Mouse (Mus musculus): ENCODE results near the gene Acsbg1. TPM values are rescaled to one million over a fixed set of nuclear protein-coding genes. Genes with fewer than 3 reads are reported as not detected.

Acsbg1 gene
- total RNA-seq, 1 experiment: 2.7 TPM

DNA sequence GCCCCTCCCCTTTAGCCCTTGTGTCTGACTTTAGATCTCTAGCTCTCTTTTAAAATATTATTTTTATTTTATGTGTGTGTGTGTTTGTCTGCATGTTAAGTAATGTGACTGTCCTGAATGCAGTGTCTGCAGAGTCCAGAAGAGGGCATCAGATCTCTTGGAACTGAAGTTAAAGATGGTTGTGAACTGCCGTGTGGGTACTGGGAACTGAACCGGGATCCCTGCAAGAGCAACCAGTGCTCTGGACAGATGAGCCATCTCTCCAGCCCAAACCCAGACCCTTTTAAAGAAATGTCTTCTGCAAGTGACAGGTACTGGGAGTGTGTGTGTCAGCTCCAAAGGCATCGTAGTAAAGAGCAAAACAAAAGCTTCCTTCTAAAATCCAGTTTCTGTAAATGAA lies 4.4 kb upstream of the Acsbg1 start:
- Histone ChIP-seq H3K27ac (ENCODE audit: insufficient read depth, low read depth, low read length, poor library complexity, severe bottlenecking) (no peak overlapping the region), H3K4me1 (ENCODE audit: control insufficient read depth in 2 of 2, insufficient read depth in 2 of 2, low read length in 2 of 2, poor library complexity in 1 of 2) (peaks cover 0 to 3% of the 10 kb centered on the region in 2 experiments; a peak in 2 of 4 replicates), H3K9me3 (ENCODE audit: control insufficient read depth, insufficient read depth, low read depth, low read length) (no peaks in the 10 kb centered on the region), H3K9ac (ENCODE audit: insufficient read depth, low read depth, low read length, poor library complexity, severe bottlenecking) (no peak overlapping the region), H3K4me3 (ENCODE audit: insufficient read depth in 1 of 2, low read depth in 1 of 2, low read length in 2 of 2, poor library complexity in 1 of 2, severe bottlenecking in 1 of 2) (no peak overlapping the region), H3K36me3 (ENCODE audit: control insufficient read depth, insufficient read depth, low read length, poor library complexity, severe bottlenecking) (no peaks in the 10 kb centered on the region)
- TF ChIP-seq ZNF384 (IDR thresholded peaks at IDR 0.05; ENCODE audit: low read depth, low read length) (no peak), CHD2 (IDR thresholded peaks at IDR 0.05; ENCODE audit: low read depth, low read length) (no peak), ZC3H11A (IDR thresholded peaks at IDR 0.05; ENCODE audit: borderline replicate concordance, low read depth, low read length) (no peak), MAFK (IDR thresholded peaks at IDR 0.05; ENCODE audit: insufficient read depth, low read depth, low read length) (no peak), HCFC1 (IDR thresholded peaks at IDR 0.05; ENCODE audit: borderline replicate concordance, insufficient read depth, low read length) (no peak)
- DNase-seq (ENCODE audit: low read depth, low spot score): no peak
- in situ Hi-C loops (cut with MboI; ENCODE audit: low sequenced_read_pairs in 2 of 2, unreplicated experiment in 2 of 2): loop anchor here in 1 of 2 experiments (25.0 kb wide), 1 partner anchor 479 kb away; no protein-coding TSS in a partner anchor

DNA sequence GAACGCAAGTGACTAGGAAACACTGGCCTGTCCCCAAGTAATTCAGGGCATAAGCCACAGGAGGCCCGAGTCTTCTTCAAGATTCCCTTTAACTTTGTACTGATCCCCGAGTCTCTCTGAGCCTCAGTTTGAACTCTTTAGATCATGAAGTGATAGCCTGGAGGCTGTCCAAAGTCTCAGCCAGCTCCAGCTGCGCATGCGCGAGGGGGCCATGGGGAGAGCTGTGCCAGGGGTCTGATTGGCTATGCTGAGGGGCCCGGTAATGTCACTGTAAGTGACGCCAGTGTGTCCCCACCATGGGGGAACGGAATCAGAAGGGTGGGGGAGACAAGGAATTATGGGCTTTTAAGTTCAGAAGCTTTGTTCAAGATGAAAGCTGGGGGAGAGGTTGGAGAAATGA lies 2.7 kb upstream of the Acsbg1 start:
- no peak overlapping the region for H3K4me3 ChIP-seq (ENCODE audit: insufficient read depth in 1 of 2, low read depth in 1 of 2, low read length in 2 of 2, poor library complexity in 1 of 2, severe bottlenecking in 1 of 2)
- H3K9me3 ChIP-seq (ENCODE audit: control insufficient read depth, insufficient read depth, low read depth, low read length): no peaks in the 10 kb centered on the region
- TF ChIP-seq CHD2 (IDR thresholded peaks at IDR 0.05; ENCODE audit: low read depth, low read length) (no peak), ZC3H11A (IDR thresholded peaks at IDR 0.05; ENCODE audit: borderline replicate concordance, low read depth, low read length) (no peak), HCFC1 (IDR thresholded peaks at IDR 0.05; ENCODE audit: borderline replicate concordance, insufficient read depth, low read length) (no peak), ZNF384 (IDR thresholded peaks at IDR 0.05; ENCODE audit: low read depth, low read length) (no peak), MAFK (IDR thresholded peaks at IDR 0.05; ENCODE audit: insufficient read depth, low read depth, low read length) (no peak)
- in situ Hi-C loops (cut with MboI; ENCODE audit: low sequenced_read_pairs in 2 of 2, unreplicated experiment in 2 of 2): loop anchor here in 1 of 2 experiments (25.0 kb wide), 1 partner anchor 477 kb away; no protein-coding TSS in a partner anchor
- DNase-seq (ENCODE audit: low read depth, low spot score): no peak
- no peak overlapping the region for H3K9ac ChIP-seq (ENCODE audit: insufficient read depth, low read depth, low read length, poor library complexity, severe bottlenecking)
- no peak overlapping the region for H3K27ac ChIP-seq (ENCODE audit: insufficient read depth, low read depth, low read length, poor library complexity, severe bottlenecking)
- no peaks in the 10 kb centered on the region for H3K36me3 ChIP-seq (ENCODE audit: control insufficient read depth, insufficient read depth, low read length, poor library complexity, severe bottlenecking)
- H3K4me1 ChIP-seq (ENCODE audit: control insufficient read depth in 2 of 2, insufficient read depth in 2 of 2, low read length in 2 of 2, poor library complexity in 1 of 2): peaks cover 0 to 3% of the 10 kb centered on the region in 2 experiments; a peak in 2 of 4 replicates

DNA sequence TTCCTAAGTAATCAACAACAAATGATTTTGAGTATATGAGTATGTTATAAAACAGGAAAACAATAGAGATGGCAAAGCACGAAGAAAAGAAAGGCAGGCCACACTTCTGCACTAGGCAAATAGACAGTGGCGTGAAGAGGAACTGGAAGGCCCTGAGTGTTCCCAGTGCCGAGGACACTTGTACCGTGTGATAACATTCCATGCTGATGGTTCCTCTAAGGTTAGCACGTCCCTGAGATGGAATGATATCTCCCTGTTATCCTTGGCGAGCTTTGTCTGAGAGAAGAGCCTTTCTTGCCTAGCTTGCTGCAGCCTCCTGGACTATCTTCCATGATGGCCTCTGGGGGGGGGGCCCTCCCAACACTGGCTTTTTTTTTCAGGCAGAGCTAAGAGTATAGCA lies 2.9 kb downstream of the Acsbg1 start:
- Histone ChIP-seq H3K4me3 (ENCODE audit: insufficient read depth in 1 of 2, low read depth in 1 of 2, low read length in 2 of 2, poor library complexity in 1 of 2, severe bottlenecking in 1 of 2) (no peak overlapping the region), H3K9ac (ENCODE audit: insufficient read depth, low read depth, low read length, poor library complexity, severe bottlenecking) (no peak overlapping the region), H3K27ac (ENCODE audit: insufficient read depth, low read depth, low read length, poor library complexity, severe bottlenecking) (no peak overlapping the region), H3K9me3 (ENCODE audit: control insufficient read depth, insufficient read depth, low read depth, low read length) (no peaks in the 10 kb centered on the region), H3K36me3 (ENCODE audit: control insufficient read depth, insufficient read depth, low read length, poor library complexity, severe bottlenecking) (no peaks in the 10 kb centered on the region), H3K4me1 (ENCODE audit: control insufficient read depth in 2 of 2, insufficient read depth in 2 of 2, low read length in 2 of 2, poor library complexity in 1 of 2) (peaks cover 0 to 3% of the 10 kb centered on the region in 2 experiments; a peak in 2 of 4 replicates)
- in situ Hi-C loops (cut with MboI; ENCODE audit: low sequenced_read_pairs in 2 of 2, unreplicated experiment in 2 of 2): loop anchor here in 1 of 2 experiments (25.0 kb wide), 1 partner anchor 471 kb away; no protein-coding TSS in a partner anchor
- DNase-seq (ENCODE audit: low read depth, low spot score): no peak
- no peak for TF ChIP-seq HCFC1 (IDR thresholded peaks at IDR 0.05; ENCODE audit: borderline replicate concordance, insufficient read depth, low read length)
- no peak for TF ChIP-seq CHD2 (IDR thresholded peaks at IDR 0.05; ENCODE audit: low read depth, low read length)
- no peak for TF ChIP-seq ZNF384 (IDR thresholded peaks at IDR 0.05; ENCODE audit: low read depth, low read length)
- no peak for TF ChIP-seq MAFK (IDR thresholded peaks at IDR 0.05; ENCODE audit: insufficient read depth, low read depth, low read length)
- no peak for TF ChIP-seq ZC3H11A (IDR thresholded peaks at IDR 0.05; ENCODE audit: borderline replicate concordance, low read depth, low read length)

DNA sequence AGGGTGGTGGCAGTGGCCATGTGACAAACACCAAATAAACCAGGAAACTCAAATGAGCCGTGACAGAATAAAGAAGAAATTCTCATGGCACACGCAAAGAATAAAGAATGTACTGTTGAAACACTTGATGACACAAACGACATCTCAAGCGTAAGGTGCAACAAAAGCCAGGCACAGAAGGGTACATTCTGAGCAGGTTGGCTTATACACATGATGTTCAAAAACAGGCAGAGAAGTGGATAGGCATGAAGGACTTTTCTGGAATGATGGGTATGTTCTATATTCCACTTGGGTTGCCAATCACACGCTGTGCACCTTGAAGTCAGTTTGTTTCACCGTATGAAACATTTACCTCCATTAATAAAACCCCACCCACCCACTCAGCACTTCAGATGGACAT lies 5.3 kb downstream of the Acsbg1 start:
- no peaks in the 10 kb centered on the region for H3K9me3 ChIP-seq (ENCODE audit: control insufficient read depth, insufficient read depth, low read depth, low read length)
- H3K4me3 ChIP-seq (ENCODE audit: insufficient read depth in 1 of 2, low read depth in 1 of 2, low read length in 2 of 2, poor library complexity in 1 of 2, severe bottlenecking in 1 of 2): no peak overlapping the region
- no peak overlapping the region for H3K27ac ChIP-seq (ENCODE audit: insufficient read depth, low read depth, low read length, poor library complexity, severe bottlenecking)
- H3K36me3 ChIP-seq (ENCODE audit: control insufficient read depth, insufficient read depth, low read length, poor library complexity, severe bottlenecking): no peaks in the 10 kb centered on the region
- H3K4me1 ChIP-seq (ENCODE audit: control insufficient read depth in 2 of 2, insufficient read depth in 2 of 2, low read length in 2 of 2, poor library complexity in 1 of 2): peaks cover 0 to under 1% of the 10 kb centered on the region in 2 experiments; a peak in 2 of 4 replicates
- no peak overlapping the region for H3K9ac ChIP-seq (ENCODE audit: insufficient read depth, low read depth, low read length, poor library complexity, severe bottlenecking)
- no peak for DNase-seq (ENCODE audit: low read depth, low spot score)
- no peak for TF ChIP-seq ZC3H11A (IDR thresholded peaks at IDR 0.05; ENCODE audit: borderline replicate concordance, low read depth, low read length)
- TF ChIP-seq HCFC1 (IDR thresholded peaks at IDR 0.05; ENCODE audit: borderline replicate concordance, insufficient read depth, low read length): no peak
- no peak for TF ChIP-seq MAFK (IDR thresholded peaks at IDR 0.05; ENCODE audit: insufficient read depth, low read depth, low read length)
- no peak for TF ChIP-seq ZNF384 (IDR thresholded peaks at IDR 0.05; ENCODE audit: low read depth, low read length)
- no peak for TF ChIP-seq CHD2 (IDR thresholded peaks at IDR 0.05; ENCODE audit: low read depth, low read length)
- in situ Hi-C loops (cut with MboI; ENCODE audit: low sequenced_read_pairs in 2 of 2, unreplicated experiment in 2 of 2): loop anchor here in 1 of 2 experiments (25.0 kb wide), 1 partner anchor 469 kb away; no protein-coding TSS in a partner anchor

Measured in ES-E14 (cell line).